In genomic region chr1:54826426-54826986, GRCm38 (mm10) we compare ENCODE assay signal across 8 mouse cellular contexts.
DNase-seq lines count a peak whose midpoint lies in the region; ATAC-seq and TF ChIP-seq lines count a peak whose summit lies in the region.

No protein-coding gene starts in this region.

- intact Hi-C loops in heart, adult 2 months (cut with DNase I), result loop anchor here (5.0 kb wide), 2 partner anchors 34 to 144 kb away; no protein-coding TSS in a partner anchor
- intact Hi-C loops in left cerebral cortex, adult 2 months (cut with DNase I), result loop anchor here (5.0 kb wide), 1 partner anchor 159 kb away; no protein-coding TSS in a partner anchor

- H3K27me3 ChIP-seq in heart, adult 2 months (ENCODE audit: control insufficient read depth, insufficient read depth, low read length), result no peaks in the 10 kb centered on the region
- no peaks in the 10 kb centered on the region for H3K27me3 ChIP-seq in midbrain, embryonic 13.5 days

- H3K36me3 ChIP-seq in heart, adult 2 months (ENCODE audit: control insufficient read depth, insufficient read depth, low read length), result peaks cover 4% of the 10 kb centered on the region; the same call in 1 of the 2 replicates
- no peaks in the 10 kb centered on the region for H3K36me3 ChIP-seq in midbrain, embryonic 13.5 days

- ATAC-seq in midbrain, embryonic 13.5 days, result no peak

- no peak for TF ChIP-seq POLR2A in heart, adult 2 months (IDR thresholded peaks at IDR 0.05; ENCODE audit: insufficient read depth, low read depth, low read length)

- H3K9ac ChIP-seq in heart, adult 2 months (ENCODE audit: low read depth, low read length), result no peak overlapping the region
- H3K9ac ChIP-seq in midbrain, embryonic 13.5 days (replicated peaks), result no peak overlapping the region

- TF ChIP-seq CTCF in heart, adult 2 months (IDR thresholded peaks at IDR 0.05), result no peak
- TF ChIP-seq CTCF in left cerebral cortex, adult 2 months (IDR thresholded peaks at IDR 0.05), result no peak

- peak overlapping the region; percentile 44 for H3K27ac ChIP-seq in heart, adult 2 months
- no peak overlapping the region for H3K27ac ChIP-seq in left cerebral cortex, adult 2 months
- no peak overlapping the region for H3K27ac ChIP-seq in midbrain, embryonic 13.5 days

- DNase-seq in NIH3T3 (ENCODE audit: low read depth), result peak; percentile 98
- peak; percentile 43 to 76 for DNase-seq in adrenal gland, postnatal 4 days (ENCODE audit: low spot score in 2 of 2)
- peak; percentile 85 to 90 for DNase-seq in heart, adult 2 months
- DNase-seq in kidney, postnatal 10 days, result peak; percentile 95
- peak; percentile 80 for DNase-seq in skeletal muscle tissue, adult 2 months (ENCODE audit: low read depth, low spot score)
- no peak for DNase-seq in left cerebral cortex, adult 2 months (ENCODE audit: extremely low spot score in 1 of 2, low spot score in 2 of 2)
- DNase-seq in thymus, postnatal 36 days, result no peak

- no peaks in the 10 kb centered on the region for H3K79me2 ChIP-seq in heart, adult 2 months (replicated peaks; ENCODE audit: control insufficient read depth, insufficient read depth, low read length)

- no peaks in the 10 kb centered on the region for H3K9me3 ChIP-seq in midbrain, embryonic 13.5 days

- peaks cover 21% of the 10 kb centered on the region for H3K4me1 ChIP-seq in heart, adult 2 months (ENCODE audit: control insufficient read depth, insufficient read depth, low read length)
- H3K4me1 ChIP-seq in midbrain, embryonic 13.5 days (replicated peaks), result no peaks in the 10 kb centered on the region

- H3K4me2 ChIP-seq in midbrain, embryonic 13.5 days (replicated peaks), result no peak overlapping the region

- no peak overlapping the region for H3K4me3 ChIP-seq in heart, adult 2 months
- H3K4me3 ChIP-seq in left cerebral cortex, adult 2 months, result no peak overlapping the region
- no peak overlapping the region for H3K4me3 ChIP-seq in midbrain, embryonic 13.5 days (replicated peaks)

- TF ChIP-seq EP300 in heart, adult 2 months (IDR thresholded peaks at IDR 0.05; ENCODE audit: insufficient read depth, low read depth, low read length), result peak; percentile 92

- 17% methylated on average over 4 of the region's 4 CpGs for WGBS in heart, adult 2 months
- WGBS in midbrain, embryonic 13.5 days, result 85% methylated on average over 4 of the region's 4 CpGs

Comparison
In these comparisons a context has a peak if more than half of its experiments do, and no peak if none do; other contexts are left out.
1. DNase-seq: peak in NIH3T3 (single experiment), adrenal gland, postnatal 4 days (2 of 2), heart, adult 2 months (2 of 2), kidney, postnatal 10 days (single experiment) and skeletal muscle tissue, adult 2 months (single experiment); none in left cerebral cortex, adult 2 months (0 of 2) and thymus, postnatal 36 days (0 of 2).